Mouse (Mus musculus) neural tube, embryonic 11.5 days (tissue): ENCODE measurements at regions not wholly inside any gene's neighbourhood (a gene's known extent, or its start where the extent isn't known, plus 50 kb on each side); places are given as distances from the start of the nearest gene placed in this dataset.

Experiments
- ATAC-seq: fragments of 200-750 bp; cut with Nextera tagmentation; 2 replicates; pipeline ENCODE4 v1.8.0; 2017; ENCODE audit warnings: moderate number of reproducible peaks, mild to moderate bottlenecking, moderate TSS enrichment, moderate library complexity; ENCODE audit not compliant: insufficient read depth, low FRiP score, low TSS enrichment
- DNase-seq: peaks from one replicate; pipeline ENCODE4 v3.0.0-alpha.2; 2015; ENCODE audit warnings: low spot score
- H3K27ac ChIP-seq: fragments of 300-500 bp; sonication (generic); 2 replicates; pipeline ENCODE4 v1.5.1; 2014; ENCODE audit warnings: low read depth, mild to moderate bottlenecking, low read length
- H3K27me3 ChIP-seq: fragments of 300-500 bp; sonication (generic); 2 replicates; pipeline ENCODE4 v1.6.1; 2014; ENCODE audit warnings: mild to moderate bottlenecking, low read length, mixed read lengths; ENCODE audit not compliant: control insufficient read depth, insufficient read depth
- H3K36me3 ChIP-seq: fragments of 300-500 bp; sonication (generic); 2 replicates; pipeline ENCODE4 v1.6.1; 2014; ENCODE audit warnings: mild to moderate bottlenecking, low read length, moderate library complexity, mixed read lengths; ENCODE audit not compliant: control insufficient read depth, insufficient read depth
- H3K4me1 ChIP-seq: fragments of 300-500 bp; sonication (generic); 2 replicates; pipeline ENCODE4 v1.6.1; 2014; ENCODE audit warnings: low read length, mixed read lengths; ENCODE audit not compliant: control insufficient read depth, insufficient read depth
- H3K4me2 ChIP-seq: fragments of 300-500 bp; sonication (generic); 2 replicates; pipeline ENCODE4 v1.6.1; 2014; ENCODE audit warnings: low read depth, mild to moderate bottlenecking, moderate library complexity
- H3K4me3 ChIP-seq: fragments of 300-500 bp; sonication (generic); 2 replicates; pipeline ENCODE4 v1.5.1; 2014; ENCODE audit warnings: low read depth, low read length
- H3K9ac ChIP-seq: fragments of 300-500 bp; sonication (generic); 2 replicates; pipeline ENCODE4 v1.6.1; 2014; ENCODE audit warnings: mild to moderate bottlenecking, low read length
- H3K9me3 ChIP-seq: fragments of 300-500 bp; sonication (generic); 2 replicates; pipeline ENCODE4 v1.6.1; 2016; ENCODE audit warnings: low read length; ENCODE audit not compliant: control insufficient read depth
- WGBS: fragments of 180-500 bp; shearing (Covaris S2); extraction: QIAGEN DNeasy Blood & Tissue Kit; methylation state at CpG from one replicate; pipeline ENCODE4 v1.1.7; 2014; 5-methylcytosine and 5-hydroxymethylcytosine counted together

DNA sequence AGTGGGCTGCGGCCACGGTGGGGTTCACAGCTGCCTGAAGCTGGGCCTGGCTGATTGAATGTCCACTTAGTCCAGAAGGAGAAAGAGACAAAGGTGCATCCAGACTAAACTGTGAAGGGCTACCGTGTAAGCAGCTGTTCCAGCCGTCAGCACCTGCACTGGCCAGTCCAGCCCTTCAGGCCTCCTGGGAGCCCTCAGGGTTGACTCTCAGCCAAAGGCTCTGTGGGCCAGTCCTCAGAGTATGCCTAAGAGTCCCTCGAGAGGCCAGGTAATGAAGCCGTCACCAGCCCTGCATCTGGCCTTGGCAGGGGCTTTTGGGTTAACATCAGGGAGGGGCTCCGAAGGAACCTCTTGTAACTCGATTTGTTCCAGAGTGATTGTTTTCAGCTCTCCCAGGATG is 187.4 kb downstream of the Gpd2 start:
- WGBS, result 92% methylated on average over 8 of the region's 8 CpGs
- DNase-seq, result no peak
- Histone ChIP-seq H3K9ac (no peak overlapping the region), H3K4me3 (no peak overlapping the region), H3K27ac (no peak overlapping the region), H3K4me2 (no peak overlapping the region), H3K27me3 (no peaks in the 10 kb centered on the region), H3K9me3 (no peaks in the 10 kb centered on the region), H3K36me3 (no peaks in the 10 kb centered on the region), H3K4me1 (no peaks in the 10 kb centered on the region)
- no peak for ATAC-seq

DNA sequence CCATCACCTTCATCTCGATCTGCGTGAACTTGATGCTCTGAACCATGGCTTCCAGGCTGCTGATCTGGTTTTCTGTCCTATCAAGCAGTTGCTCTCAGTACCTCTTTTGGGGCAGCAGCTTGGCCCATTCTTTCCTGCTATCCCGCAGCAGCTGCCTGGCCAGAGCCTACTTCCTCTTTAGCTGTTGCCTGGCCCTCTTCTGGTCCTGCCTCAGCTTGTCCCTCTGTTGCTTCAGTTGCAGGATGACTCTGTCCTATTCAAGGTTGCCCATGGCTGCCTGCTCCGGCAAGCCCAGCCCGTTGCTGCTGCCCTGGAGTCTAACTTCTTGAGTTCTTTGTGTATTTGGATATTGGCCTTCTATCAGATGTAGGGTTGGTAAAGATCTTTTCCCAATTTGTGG is 188.0 kb downstream of the Gpd2 start:
- 96% methylated on average over 5 of the region's 5 CpGs for WGBS
- H3K9me3 ChIP-seq, result no peaks in the 10 kb centered on the region

DNA sequence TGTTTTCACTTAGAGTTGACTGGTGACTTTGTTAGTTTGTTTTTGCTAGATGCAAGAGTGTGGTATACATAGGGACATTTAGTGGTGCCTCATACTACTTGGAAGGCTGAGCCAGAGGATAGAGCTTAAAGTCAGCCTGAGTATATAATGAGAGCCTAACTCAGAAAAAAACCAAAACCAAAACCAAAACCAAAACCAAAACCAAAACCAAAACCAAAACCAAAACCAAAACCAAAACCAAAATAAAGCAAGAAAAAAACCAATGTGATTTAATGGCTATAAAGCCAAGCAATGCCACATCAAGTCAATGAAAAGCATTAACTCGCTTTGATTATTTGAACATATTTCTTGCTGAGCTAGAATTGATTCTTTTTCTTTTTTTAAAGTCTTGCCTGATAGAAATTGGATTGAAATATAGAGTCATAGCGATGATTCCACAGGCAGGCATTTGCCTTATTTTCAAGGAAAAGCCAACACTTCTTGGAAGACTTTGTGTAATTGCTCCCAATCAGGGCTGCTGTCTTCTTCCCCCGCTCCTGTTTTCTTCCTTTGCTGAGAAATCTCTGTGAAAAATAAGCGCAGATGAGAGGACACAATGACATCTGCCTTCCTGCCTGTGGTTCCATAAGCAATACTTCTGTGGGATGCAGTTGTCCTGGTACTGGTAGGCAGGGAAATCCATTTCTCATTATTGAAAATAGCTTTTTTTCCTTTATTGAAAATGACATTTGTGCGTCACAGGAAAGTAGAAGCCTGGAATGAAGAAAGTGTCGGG is 213.7 kb downstream of the Gpd2 start:
- DNase-seq, result no peak
- Histone ChIP-seq H3K4me1 (no peaks in the 10 kb centered on the region), H3K9me3 (no peaks in the 10 kb centered on the region), H3K9ac (no peak overlapping the region), H3K36me3 (no peaks in the 10 kb centered on the region), H3K27me3 (no peaks in the 10 kb centered on the region), H3K27ac (no peak overlapping the region), H3K4me3 (no peak overlapping the region), H3K4me2 (no peak overlapping the region)
- no peak for ATAC-seq
- 91% methylated on average over 6 of the region's 6 CpGs for WGBS

More for the DNA sequence above, 188.0 kb downstream of the Gpd2 start:
- Histone ChIP-seq H3K4me1 (no peaks in the 10 kb centered on the region), H3K9ac (no peak overlapping the region), H3K27ac (no peak overlapping the region), H3K4me2 (no peak overlapping the region), H3K27me3 (no peaks in the 10 kb centered on the region), H3K36me3 (no peaks in the 10 kb centered on the region), H3K4me3 (no peak overlapping the region)
- no peak for DNase-seq
- no peak for ATAC-seq

DNA sequence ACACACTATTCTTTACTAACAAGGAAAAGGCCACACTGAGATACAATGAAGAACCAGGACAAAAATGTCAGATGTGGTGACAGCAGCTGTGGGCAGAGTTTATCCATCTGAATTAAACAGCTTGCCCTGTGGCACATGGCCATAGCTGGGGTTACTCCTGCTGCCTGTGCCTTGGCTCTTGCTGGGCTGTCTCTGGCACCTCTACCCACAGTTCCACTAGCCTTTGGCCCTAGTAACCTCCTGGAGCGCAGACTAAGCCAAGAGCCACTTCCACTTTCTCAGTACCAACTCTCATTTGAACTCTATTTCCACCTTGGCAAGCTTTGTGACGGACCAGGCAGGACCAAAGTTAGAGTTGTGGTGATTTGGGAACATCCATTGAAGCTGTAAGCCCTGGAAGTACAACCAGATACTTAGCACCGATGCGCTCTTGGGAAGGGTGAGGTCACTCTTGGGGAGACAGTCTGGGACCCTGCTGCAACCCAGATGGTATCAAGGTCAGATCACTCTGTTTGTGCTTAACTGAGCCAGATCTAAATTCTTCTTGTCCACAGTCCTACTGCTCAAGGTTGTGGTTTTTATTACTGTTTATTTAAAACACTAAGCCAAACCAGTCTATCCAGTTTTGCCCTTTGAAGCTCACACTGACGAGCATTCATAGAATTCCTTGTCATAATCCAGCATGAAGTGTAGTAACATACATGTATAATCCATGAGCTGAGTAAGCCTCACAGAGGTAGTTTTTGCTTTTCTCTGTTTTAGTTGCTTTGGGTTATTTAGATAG is 216.7 kb downstream of the Gpd2 start:
- WGBS, result 86% methylated on average over 5 of the region's 5 CpGs
- H3K9ac ChIP-seq, result no peak overlapping the region
- H3K4me2 ChIP-seq, result no peak overlapping the region
- DNase-seq (no peak), ATAC-seq (no peak)
- H3K27me3 ChIP-seq, result no peaks in the 10 kb centered on the region
- H3K27ac ChIP-seq, result no peak overlapping the region
- H3K4me1 ChIP-seq, result no peaks in the 10 kb centered on the region
- H3K4me3 ChIP-seq, result no peak overlapping the region
- H3K9me3 ChIP-seq, result no peaks in the 10 kb centered on the region
- H3K36me3 ChIP-seq, result no peaks in the 10 kb centered on the region

DNA sequence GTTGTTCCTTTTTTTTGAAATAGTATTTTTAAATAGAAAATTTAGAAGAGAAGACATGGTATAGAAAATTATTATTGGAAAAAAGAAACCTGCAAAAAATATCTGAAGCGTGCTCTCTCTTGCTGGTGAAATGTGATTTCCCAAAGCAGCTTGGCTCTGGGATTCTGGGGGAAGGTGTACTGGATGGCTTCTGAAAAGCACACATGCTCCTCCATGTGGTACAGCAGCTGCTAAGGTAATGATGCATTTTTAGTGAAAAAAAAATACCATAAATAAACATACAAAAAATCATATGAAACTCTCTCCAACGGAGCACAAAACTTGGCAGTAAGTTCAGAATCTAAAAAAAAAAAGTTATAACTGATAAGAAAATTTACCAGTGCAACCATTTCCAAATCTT is 222.5 kb downstream of the Gpd2 start:
- H3K36me3 ChIP-seq, result no peaks in the 10 kb centered on the region
- 91% methylated on average over 2 of the region's 2 CpGs for WGBS
- no peaks in the 10 kb centered on the region for H3K9me3 ChIP-seq
- H3K4me2 ChIP-seq, result no peak overlapping the region
- ATAC-seq, result no peak
- no peaks in the 10 kb centered on the region for H3K4me1 ChIP-seq
- no peak overlapping the region for H3K9ac ChIP-seq
- H3K27ac ChIP-seq, result no peak overlapping the region
- no peak overlapping the region for H3K4me3 ChIP-seq
- no peaks in the 10 kb centered on the region for H3K27me3 ChIP-seq
- no peak for DNase-seq

DNA sequence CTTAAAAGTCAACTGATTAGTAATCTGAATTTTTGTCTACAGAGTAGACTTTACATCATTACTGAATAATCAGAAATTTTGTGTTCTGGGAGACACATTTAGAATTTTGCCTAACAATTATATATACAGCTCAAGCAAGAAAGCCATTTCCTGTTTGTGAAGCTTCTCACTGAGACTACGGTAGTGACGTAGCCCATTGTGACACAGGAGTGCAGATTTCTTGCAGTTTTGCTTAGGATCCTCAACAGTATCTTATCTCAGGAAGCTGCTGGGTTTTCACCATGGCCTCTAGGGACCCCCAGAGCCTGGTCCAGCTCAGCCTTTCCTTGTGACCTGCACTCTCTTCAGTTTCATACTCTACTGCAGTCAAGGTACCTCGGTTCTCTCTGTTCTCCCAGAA is 236.4 kb downstream of the Gpd2 start:
- Histone ChIP-seq H3K27me3 (no peaks in the 10 kb centered on the region), H3K4me1 (no peaks in the 10 kb centered on the region), H3K4me3 (no peak overlapping the region), H3K9ac (no peak overlapping the region), H3K27ac (no peak overlapping the region), H3K4me2 (no peak overlapping the region), H3K36me3 (no peaks in the 10 kb centered on the region), H3K9me3 (no peaks in the 10 kb centered on the region)
- ATAC-seq (no peak), DNase-seq (no peak)
- WGBS, result 86% methylated on average over 3 of the region's 3 CpGs

DNA sequence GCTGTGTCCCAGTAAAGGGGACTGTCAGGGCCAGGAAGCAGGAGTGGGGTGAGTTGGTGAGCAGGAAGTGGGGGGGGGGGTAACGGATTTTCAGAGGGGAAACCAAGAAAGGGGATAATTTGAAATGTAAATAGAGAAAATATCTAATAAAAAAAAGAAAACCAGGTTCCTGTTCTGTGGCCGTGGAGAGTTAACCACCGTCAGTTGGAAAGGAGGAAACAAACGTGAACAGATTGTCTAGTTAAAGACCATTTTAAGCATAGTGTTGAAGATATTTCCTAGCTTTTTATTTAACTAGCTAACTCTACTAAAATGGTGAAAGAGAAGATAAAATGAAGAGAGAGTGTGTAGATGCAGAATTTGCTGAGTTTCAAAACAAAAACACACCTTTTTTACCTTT is 254.7 kb downstream of the Gpd2 start:
- Histone ChIP-seq H3K27me3 (no peaks in the 10 kb centered on the region), H3K4me3 (no peak overlapping the region), H3K36me3 (no peaks in the 10 kb centered on the region), H3K27ac (no peak overlapping the region), H3K9ac (no peak overlapping the region), H3K4me2 (no peak overlapping the region), H3K9me3 (no peaks in the 10 kb centered on the region), H3K4me1 (no peaks in the 10 kb centered on the region)
- WGBS, result 92% methylated on average over 4 of the region's 4 CpGs
- ATAC-seq (no peak), DNase-seq (no peak)

DNA sequence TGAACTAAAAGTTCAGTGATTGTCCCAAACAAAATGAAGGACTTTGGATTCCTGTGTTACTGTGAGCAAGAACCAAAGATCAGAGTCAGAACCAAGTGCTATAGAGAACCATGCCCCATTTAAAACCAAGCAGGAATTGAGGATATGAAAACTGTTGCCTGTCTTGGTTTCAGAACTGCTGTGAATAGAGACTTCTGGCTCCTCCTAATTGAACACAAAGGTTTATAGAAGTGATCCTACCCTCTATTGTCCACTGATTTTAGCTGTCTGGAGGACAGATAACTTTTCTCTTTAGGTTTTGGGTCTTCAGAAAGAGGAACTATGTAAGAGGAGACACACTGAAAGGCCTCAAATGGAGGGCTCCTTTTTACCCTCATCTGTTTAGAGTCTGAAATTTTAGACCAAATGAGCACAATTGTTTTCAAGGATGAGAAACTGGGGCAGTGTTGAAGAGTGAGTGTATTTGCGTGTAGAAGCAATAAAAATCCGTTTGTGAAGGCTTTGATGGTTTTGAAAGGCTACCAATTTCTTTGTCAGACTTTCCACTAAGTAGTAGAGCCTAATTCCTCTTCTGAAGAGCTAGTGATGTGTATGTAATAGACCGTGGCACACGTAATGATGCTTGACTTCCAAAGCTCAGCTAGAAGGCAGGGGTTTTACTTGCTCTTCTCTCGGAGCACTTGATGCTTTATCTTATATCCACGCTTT is 255.6 kb downstream of the Gpd2 start:
- Histone ChIP-seq H3K9me3 (no peaks in the 10 kb centered on the region), H3K9ac (no peak overlapping the region), H3K4me1 (no peaks in the 10 kb centered on the region), H3K4me2 (no peak overlapping the region), H3K27ac (no peak overlapping the region), H3K36me3 (no peaks in the 10 kb centered on the region), H3K4me3 (no peak overlapping the region), H3K27me3 (no peaks in the 10 kb centered on the region)
- ATAC-seq (no peak), DNase-seq (no peak)
- 38% methylated on average over 6 of the region's 6 CpGs for WGBS
